8 mouse cellular contexts compared by ENCODE assay signal in the genomic region with DNA sequence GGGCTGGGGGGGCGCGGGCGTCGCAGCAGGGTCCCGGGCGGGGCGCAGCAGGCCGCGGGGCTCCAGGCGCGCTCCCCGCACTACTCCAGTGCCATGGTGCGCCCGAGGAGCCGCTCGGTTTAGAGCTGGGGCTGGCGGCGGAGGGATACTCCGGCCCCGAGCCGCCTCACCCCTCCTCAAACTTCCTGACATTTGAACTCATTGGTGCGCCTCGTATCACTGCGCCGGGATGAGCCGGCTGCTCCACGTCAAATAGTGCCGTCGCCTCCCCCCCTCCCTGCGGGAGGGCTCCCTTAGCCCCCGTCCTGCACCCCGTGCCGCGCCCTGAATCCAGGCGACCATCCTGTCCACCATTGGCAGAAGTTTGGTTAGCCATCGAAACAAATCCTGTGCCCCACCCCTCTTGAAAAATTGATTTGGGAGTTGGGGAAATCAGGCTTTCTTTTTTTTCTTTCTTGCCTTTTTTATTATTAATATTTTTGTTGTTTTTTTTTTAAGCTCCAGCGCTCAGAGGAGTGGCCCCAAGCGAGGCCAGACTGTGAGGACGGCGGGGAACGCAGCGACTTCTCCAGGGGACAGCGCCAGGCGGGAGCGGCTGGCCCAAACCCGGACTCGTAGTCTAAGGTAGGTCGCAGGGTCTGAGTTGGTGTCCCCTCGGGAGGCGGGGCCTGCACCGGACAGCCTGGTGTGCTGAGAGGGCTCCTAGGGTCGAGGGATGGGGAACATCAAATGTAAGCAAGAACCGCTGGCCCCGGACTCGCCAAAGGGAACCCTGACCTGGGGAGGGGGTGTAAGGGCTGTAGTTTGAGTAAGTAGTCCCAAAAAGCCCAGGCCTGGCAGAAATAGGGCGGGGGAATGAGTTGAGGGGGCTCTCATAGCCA. TPM values are rescaled to one million over a fixed set of nuclear protein-coding genes. Genes with fewer than 3 reads are reported as not detected.
DNase-seq lines count a peak whose midpoint lies in the region; ATAC-seq and TF ChIP-seq lines count a peak whose summit lies in the region.

No protein-coding gene starts in this region.

- peak overlapping the region; percentile 68 for H3K9ac ChIP-seq in heart, embryonic 13.5 days
- H3K9ac ChIP-seq in kidney, postnatal 0 days (ENCODE audit: low read depth, low read length): peak overlapping the region; percentile 47; the same call in 1 of the 2 replicates
- peak overlapping the region; percentile 51 for H3K9ac ChIP-seq in midbrain, embryonic 11.5 days (ENCODE audit: low read length)

- H3K4me2 ChIP-seq in heart, embryonic 13.5 days: peak overlapping the region; percentile 80
- H3K4me2 ChIP-seq in kidney, postnatal 0 days (ENCODE audit: low read length): peak overlapping the region; percentile 73
- peak overlapping the region; percentile 49 for H3K4me2 ChIP-seq in midbrain, embryonic 11.5 days

- no peak for ATAC-seq in heart, embryonic 13.5 days (ENCODE audit: extremely low read depth, insufficient number of reproducible peaks, low FRiP score, low TSS enrichment)
- peak; percentile 44; the same call in 1 of the 2 replicates for ATAC-seq in kidney, postnatal 0 days (replicated peaks; ENCODE audit: low FRiP score, low read depth)
- peak; percentile 64 for ATAC-seq in midbrain, embryonic 11.5 days (ENCODE audit: low FRiP score)
- no peak for ATAC-seq in activated CD4-positive, CD25-positive, alpha-beta regulatory T cell, adult 4 months
- no peak for ATAC-seq in erythroblast, adult 5-6 weeks (replicated peaks; ENCODE audit: low FRiP score, poor library complexity, severe bottlenecking)
- ATAC-seq in frontal cortex, adult (ENCODE audit: low TSS enrichment): no peak

- peaks cover 35% of the 10 kb centered on the region for H3K4me1 ChIP-seq in heart, embryonic 13.5 days
- peaks cover 15% of the 10 kb centered on the region; the same call in 1 of the 2 replicates for H3K4me1 ChIP-seq in kidney, postnatal 0 days (replicated peaks; ENCODE audit: insufficient read depth, low read length)
- H3K4me1 ChIP-seq in midbrain, embryonic 11.5 days (ENCODE audit: control insufficient read depth, insufficient read depth, low read length): peaks cover 15% of the 10 kb centered on the region; the same call in 1 of the 2 replicates

- no peak overlapping the region for H3K27ac ChIP-seq in heart, embryonic 13.5 days (replicated peaks)
- no peak overlapping the region for H3K27ac ChIP-seq in kidney, postnatal 0 days
- no peak overlapping the region; the same call in 1 of the 2 replicates for H3K27ac ChIP-seq in midbrain, embryonic 11.5 days (ENCODE audit: low read depth, low read length)

- under 1% methylated on average over 49 of the region's 56 CpGs for WGBS in heart, embryonic 13.5 days
- 1% methylated on average over 46 of the region's 56 CpGs for WGBS in kidney, postnatal 0 days
- under 1% methylated on average over 53 of the region's 56 CpGs for WGBS in midbrain, embryonic 11.5 days

- DNase-seq in Muller cell, postnatal 12 days (ENCODE audit: inconsistent ontology term): peak; percentile 32
- peak; percentile 84 for DNase-seq in embryo, embryonic 9.5 days (ENCODE audit: extremely low spot score)
- peak; percentile 65 for DNase-seq in kidney, postnatal 0 days (ENCODE audit: low spot score)
- peak; percentile 96 for DNase-seq in midbrain, embryonic 11.5 days (ENCODE audit: low spot score, missing footprints)

- H3K36me3 ChIP-seq in heart, embryonic 13.5 days: no peaks in the 10 kb centered on the region
- no peaks in the 10 kb centered on the region for H3K36me3 ChIP-seq in kidney, postnatal 0 days (ENCODE audit: insufficient read depth, low read length)
- H3K36me3 ChIP-seq in midbrain, embryonic 11.5 days (ENCODE audit: control insufficient read depth, insufficient read depth, low read length): no peaks in the 10 kb centered on the region

- H3K4me3 ChIP-seq in heart, embryonic 13.5 days: peak overlapping the region; percentile 56
- peak overlapping the region; percentile 42 for H3K4me3 ChIP-seq in kidney, postnatal 0 days (replicated peaks; ENCODE audit: low read depth, low read length)
- H3K4me3 ChIP-seq in midbrain, embryonic 11.5 days (ENCODE audit: low read depth, low read length): peak overlapping the region; percentile 43

- no peak for TF ChIP-seq CTCF in kidney, postnatal 0 days (IDR thresholded peaks at IDR 0.05; ENCODE audit: low read depth)

- H3K9me3 ChIP-seq in heart, embryonic 13.5 days: no peaks in the 10 kb centered on the region
- no peaks in the 10 kb centered on the region for H3K9me3 ChIP-seq in kidney, postnatal 0 days (replicated peaks; ENCODE audit: low read length)
- H3K9me3 ChIP-seq in midbrain, embryonic 11.5 days (ENCODE audit: control insufficient read depth, low read length): no peaks in the 10 kb centered on the region

- peaks cover 100% of the 10 kb centered on the region for H3K27me3 ChIP-seq in heart, embryonic 13.5 days (replicated peaks)
- peaks cover 82% of the 10 kb centered on the region for H3K27me3 ChIP-seq in kidney, postnatal 0 days (ENCODE audit: insufficient read depth, low read length)
- H3K27me3 ChIP-seq in midbrain, embryonic 11.5 days (ENCODE audit: control insufficient read depth, insufficient read depth, low read length): peaks cover 98% of the 10 kb centered on the region

RNA-seq across cellular contexts. Expression of a gene that starts 0.9 kb away (rescaled TPM):
- not detected in 2 replicates for polyA plus RNA-seq in heart, embryonic 13.5 days (2015; fragmentation: Nextera tagmentation; extraction: Ambion mirVana)
- 0.82 and 0.88 TPM in 2 replicates for polyA plus RNA-seq in kidney, postnatal 0 days (2015; fragmentation: Nextera tagmentation; extraction: Ambion mirVana)
- polyA plus RNA-seq in midbrain, embryonic 11.5 days (2014; fragmentation: Nextera tagmentation; extraction: Ambion mirVana): 2.0 and 2.2 TPM in 2 replicates
- not detected for polyA plus RNA-seq in activated CD4-positive, CD25-positive, alpha-beta regulatory T cell, adult 4 months (2017; shearing (Covaris generic))
- total RNA-seq in erythroblast, adult 5-6 weeks (2015; ENCODE audit: low replicate concordance): not detected in 2 replicates
- not detected in 2 replicates for total RNA-seq in erythroblast, adult 5-6 weeks (2017; ENCODE audit: low replicate concordance)

Comparison
In these comparisons a context has a peak if more than half of its experiments do, and no peak if none do; other contexts are left out.
1. DNase-seq: peak in every context shown above with its lines; median percentile 96 in midbrain, embryonic 11.5 days; 84 in embryo, embryonic 9.5 days; 65 in kidney, postnatal 0 days; 32 in Muller cell, postnatal 12 days.
2. ATAC-seq: peak in kidney, postnatal 0 days (single experiment) and midbrain, embryonic 11.5 days (single experiment); none in heart, embryonic 13.5 days (single experiment), activated CD4-positive, CD25-positive, alpha-beta regulatory T cell, adult 4 months (single experiment), erythroblast, adult 5-6 weeks (single experiment) and frontal cortex, adult (single experiment).
3. Peak in every context shown above with its lines, with median percentiles within 50 percentile points of each other: H3K4me2 ChIP-seq, H3K4me3 ChIP-seq and H3K9ac ChIP-seq.